Mouse (Mus musculus) brain, embryonic 14.5 days (tissue): ENCODE results near the gene Gpr139.

Experiments used
- CTCF ChIP-seq: fragments of 200-500 bp; IDR thresholded peaks from 2 replicates; pipeline ENCODE4 v1.5.1; 2012; ENCODE audit warnings: inconsistent platforms, mild to moderate bottlenecking, moderate library complexity, borderline replicate concordance; ENCODE audit not compliant: insufficient read depth, insufficient read length; ENCODE audit errors: extremely low read depth
- POLR2A ChIP-seq: fragments of 200-500 bp; IDR thresholded peaks from 2 replicates; pipeline ENCODE4 v1.6.1; 2012; ENCODE audit warnings: mild to moderate bottlenecking, inconsistent platforms, borderline replicate concordance; ENCODE audit not compliant: poor library complexity, insufficient read depth, insufficient read length, severe bottlenecking; ENCODE audit errors: extremely low read depth

DNA sequence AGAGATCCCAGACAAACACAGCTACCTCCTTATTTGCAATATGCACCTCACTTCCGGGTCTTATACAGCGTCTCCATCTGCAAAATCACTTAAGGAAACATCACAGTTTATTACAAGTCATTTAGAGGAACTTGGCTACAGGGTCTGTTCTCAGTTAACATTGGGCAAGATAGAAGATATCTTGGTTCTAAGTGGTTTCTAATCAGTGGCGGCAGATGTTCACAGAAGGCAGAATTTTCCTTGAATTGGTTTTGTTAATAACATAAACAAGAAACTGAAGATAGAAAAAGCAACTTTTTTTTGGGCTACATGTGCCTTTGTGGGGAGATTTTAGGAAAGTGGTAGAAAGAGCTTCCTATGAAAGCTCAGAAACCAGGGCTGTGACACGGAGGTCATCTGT lies 38.3 kb upstream of the Gpr139 start:
- TF ChIP-seq CTCF (no peak), POLR2A (no peak)
